Mouse (Mus musculus) thymus, postnatal 0 days (tissue): ENCODE measurements around the gene Lrba. TPM values are rescaled to one million over a fixed set of nuclear protein-coding genes. Genes with fewer than 3 reads are reported as not detected.
A peak's percentile ranks its signal among the peaks of the same experiment; 100 is the strongest.

ENCODE experiments used
- DNase-seq: peaks from one replicate; pipeline ENCODE4 v3.0.0-alpha.2; 2015; ENCODE audit warnings: low spot score
- polyA plus RNA-seq: library from polyadenylated mRNA; unstranded; fragments of >200 nt; fragmentation: Nextera tagmentation; extraction: Ambion mirVana; gene quantifications from 2 replicates; pipeline ENCODE4 v1.2.1, GENCODE M21; 2015

The Lrba gene
- polyA plus RNA-seq = 2.8 and 4.4 TPM in 2 replicates

DNA sequence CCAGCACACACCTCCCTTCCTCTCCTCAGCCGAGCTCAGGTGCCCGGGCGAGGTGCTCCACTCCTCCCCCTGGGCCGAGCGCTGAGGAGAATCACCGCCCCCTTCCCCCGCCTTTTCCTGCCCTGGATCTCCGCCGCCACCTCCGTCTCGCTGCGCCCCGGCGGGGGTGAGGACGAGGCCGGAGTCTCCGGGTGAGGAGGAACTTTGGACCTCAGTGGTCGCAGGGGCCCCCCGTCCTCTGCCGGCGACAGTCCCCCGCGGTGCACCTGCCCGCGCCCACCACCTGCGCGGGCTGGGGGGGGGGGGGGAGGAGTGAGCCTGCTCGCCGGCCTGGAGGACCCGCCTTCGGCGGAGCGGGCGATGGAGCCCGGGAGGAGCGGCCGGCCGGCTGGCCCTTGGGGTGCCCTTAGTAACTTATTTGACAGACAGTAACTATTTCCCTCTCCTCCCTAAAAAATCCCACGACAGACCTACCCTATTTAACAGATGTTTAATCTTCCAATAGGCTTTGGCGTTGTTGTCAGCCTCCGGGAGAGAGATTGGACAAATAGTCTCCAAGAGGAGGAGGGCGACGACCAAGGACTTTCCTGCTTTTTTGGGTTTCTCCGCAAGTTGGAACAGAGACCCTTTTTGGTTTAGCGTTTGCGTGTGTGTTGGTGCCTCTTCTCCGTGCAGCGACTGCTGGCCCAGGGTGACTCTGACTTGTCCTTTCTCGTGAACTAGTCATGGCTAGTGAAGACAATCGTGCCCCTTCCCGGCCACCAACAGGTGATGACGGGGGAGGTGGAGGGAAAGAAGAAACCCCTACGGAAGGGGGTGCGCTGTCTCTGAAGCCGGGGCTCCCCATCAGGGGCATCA, at the start of gene Lrba:
Lrba (plus strand) TSS at position 117 of the 858 bp plus-strand sequence.
- peak; percentile 81 for DNase-seq

DNA sequence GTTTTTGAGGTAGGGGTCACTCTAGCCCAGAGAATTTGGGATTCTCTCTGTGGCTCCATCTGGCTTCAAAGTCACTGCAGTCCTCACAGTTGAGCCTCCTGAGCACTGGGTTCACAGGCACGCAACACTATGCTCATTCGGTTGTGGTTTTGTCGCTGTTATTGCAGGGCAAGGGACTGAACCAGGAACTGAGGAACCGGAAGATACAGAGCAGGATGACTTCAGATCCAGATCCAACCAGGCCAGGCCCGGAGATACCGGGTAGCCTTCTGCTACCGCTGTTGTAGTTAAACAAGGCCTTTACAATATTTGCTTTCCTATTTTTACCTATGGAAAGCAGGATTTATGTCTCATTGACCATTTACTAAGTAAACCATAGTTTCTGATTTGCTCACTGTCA, 44.8 kb upstream of the Lrba start:
- no peak for DNase-seq

DNA sequence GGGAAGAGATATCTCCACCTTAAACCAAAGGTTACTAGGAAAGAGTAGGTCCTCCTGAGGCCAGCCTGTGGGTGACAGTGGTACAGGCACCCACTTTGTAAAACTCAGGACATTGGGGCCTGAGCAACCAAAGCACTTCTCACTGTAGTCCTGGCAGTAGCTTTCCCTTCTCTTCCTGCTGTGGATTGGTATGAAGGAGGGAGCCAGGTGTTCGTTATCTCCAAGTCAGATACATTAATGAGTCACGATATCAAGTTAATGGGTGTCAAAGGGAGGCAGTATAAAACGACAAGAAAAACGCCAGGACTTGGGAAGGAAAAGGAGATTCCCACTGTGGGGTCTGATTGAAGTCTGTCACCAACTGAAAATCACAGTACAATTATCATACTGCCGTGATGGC, 43.4 kb upstream of the Lrba start:
- no peak for DNase-seq

DNA sequence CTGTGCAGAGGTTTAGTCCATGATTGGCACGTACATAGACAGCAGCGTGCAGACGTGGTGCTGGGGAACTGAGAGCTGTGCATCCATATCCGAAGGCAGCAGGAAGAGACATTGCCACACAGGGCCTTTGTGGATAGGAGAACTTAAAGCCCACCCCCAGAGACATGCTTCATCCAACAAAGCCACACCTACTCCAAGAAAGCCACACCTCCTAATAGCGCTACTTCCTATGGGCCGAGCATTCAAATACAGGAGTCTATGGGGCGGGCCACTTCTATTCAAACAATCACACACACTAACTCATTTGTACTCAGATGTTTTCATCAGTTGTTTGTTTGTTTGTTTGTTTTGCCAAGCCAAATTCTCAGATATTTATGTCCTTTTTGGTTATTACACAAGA, 39.9 kb upstream of the Lrba start:
- DNase-seq = no peak

DNA sequence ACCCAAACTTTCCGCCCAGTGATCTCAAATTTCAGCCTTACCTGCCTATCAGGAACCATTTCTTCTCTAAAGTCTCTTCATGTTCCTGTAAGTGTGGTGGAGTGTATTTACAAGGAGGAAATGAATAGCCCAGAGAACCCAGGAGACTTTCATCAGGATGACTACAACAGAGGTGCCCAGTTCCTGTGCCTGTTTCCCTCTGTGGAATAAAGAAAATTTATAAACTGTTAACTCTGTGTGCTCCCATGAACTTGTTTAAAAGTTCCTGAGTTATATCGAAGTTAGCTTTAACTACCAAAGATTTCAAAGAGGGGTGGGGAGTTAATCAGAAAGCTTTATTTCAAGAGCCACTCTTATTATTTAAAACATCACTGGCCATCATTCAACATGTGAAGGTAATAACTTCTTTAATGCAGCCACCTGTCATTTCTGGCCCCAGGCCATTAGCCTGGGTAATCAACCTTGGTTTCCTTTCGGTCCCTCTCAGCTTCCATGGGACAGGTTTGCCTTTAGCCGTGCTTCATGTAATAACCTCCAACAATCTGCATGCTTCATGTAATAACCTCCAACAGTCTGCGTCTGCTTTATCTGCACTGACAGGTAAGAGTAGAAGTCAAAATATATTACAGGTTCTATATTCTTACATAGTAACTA, 36.6 kb upstream of the Lrba start:
- no peak for DNase-seq

DNA sequence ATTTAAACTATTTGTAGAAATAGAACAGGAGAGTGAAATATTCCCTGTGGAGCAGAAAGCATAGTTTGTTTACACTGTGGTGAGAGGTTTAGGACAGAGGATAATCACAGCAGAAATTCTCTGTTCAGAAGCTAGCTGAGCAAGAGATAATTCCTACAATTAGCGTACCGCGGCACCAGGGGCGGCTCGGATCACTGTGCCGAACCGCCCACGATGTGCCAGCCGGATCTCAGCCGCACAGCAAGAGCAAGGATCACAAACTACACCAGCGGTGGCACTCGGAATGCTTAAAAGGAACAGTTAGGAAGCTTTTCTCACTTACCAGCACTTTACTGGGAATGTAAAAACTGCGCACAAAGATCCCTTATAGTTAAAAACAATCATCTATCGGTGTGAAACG, 28.5 kb upstream of the Lrba start:
- DNase-seq = no peak

DNA sequence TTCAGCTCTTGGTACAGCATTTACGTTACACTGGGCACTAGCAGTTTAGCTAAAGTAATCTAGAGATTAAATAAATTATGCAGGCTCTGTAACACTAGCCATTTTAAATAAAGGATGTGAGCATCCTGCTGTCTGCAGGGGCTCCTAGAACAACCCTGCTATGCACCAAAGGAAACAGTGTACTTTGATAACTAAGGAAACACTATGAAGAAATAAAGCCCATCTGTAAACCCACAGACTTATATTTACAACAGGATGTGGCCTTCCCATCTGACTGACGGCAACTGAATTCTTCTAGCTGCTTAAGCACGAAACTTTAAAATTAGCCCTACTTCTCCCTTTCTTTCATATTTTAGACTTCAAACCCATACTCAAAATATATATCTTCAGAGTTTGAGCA, 28.0 kb upstream of the Lrba start:
- DNase-seq = peak; percentile 52

DNA sequence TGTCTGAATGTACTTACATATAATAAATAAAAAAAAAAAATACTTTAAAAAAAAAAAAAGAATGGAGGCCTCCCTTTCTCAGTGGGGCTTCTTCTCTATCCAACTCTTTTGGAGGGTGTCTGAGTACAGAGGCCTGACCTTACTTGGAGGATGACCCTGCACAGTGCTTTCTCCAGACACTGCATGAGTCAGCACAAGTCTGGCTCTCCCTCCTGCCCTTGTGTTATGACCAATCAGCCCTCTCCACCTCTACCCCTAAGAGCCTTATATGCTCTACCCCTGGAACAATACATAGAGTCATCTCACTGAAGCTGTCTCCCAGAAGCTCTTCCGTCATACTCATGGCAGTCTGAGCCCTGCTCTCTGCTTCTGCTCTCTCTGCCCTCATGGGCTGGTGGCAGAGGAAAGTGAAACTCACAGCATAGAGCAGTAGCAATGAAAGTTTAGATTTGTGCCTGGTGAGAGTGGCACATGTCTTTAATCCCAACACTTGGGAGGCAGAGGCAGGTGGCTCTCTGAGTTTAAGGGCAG, 22.8 kb upstream of the Lrba start:
- no peak for DNase-seq

DNA sequence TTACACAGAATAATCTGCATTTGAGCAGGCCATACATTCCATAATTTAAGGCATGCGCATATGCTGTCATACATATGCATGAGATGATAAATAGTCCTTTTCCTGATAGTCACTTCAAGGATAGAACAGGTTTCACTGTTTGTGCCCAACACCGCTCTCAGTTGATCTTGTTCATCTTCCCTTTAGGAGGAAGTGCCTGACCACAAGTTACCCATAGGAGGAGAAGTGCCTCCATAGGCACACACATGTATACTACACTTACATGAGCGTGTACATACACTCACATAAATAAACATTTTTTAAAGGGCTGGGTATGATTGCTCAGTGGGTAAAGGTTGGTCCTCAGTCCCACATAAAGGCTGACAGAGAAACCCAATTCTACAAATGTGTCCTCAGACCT, 22.0 kb upstream of the Lrba start:
- no peak for DNase-seq

DNA sequence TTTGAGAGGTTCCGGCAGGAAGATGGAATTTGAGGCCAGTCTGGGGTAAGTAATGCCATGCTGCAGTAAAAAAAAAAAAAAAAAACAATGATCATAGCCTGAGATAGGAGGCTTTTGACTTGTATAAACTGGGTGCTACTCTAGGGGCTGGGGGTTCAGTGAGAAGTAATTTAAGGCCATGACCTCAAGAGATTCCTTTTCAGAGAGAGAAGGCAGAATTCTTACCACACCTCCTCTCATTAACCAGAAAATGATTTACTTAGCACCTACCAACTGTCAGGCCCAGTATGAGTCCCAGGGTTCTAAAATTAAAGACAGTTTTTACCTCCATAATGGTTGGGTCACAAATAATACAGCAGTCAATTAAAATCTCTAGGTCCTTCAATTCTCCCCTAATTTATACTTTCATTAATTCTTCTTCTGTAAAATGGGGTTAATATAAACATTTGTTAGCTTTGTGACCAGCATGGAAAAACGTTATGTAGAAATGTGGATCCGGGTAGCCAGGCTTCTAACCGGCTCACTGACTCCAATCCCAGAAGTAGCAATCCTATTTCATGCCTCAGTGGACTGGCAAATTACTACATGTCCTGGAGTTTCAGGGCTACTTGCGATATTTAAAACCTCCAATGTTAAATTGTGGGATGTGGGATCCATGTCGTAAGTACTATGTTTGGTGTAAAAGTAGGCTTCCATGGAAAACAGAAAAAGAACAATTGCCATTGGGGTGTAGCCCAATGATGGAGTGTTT, 19.7 kb upstream of the Lrba start:
- no peak for DNase-seq

DNA sequence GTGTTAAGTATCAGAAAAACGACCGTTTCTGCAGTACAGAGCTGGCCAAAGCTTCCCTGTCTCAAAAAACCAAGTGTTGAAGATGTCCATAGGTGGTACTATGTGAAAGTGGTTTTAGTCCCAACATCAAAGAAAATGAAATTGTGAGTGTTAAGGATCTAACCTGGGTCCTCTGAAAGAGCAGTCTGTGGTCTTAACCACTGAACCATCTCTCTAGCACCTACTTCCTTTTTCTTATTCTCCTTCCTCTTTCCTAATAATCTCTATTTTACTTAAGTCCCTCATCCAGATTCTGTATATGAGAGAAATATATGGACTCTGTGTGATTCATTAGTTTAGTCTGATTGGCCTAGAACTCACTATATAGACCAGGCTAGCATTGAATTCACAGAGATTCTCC, 17.9 kb upstream of the Lrba start:
- no peak for DNase-seq

DNA sequence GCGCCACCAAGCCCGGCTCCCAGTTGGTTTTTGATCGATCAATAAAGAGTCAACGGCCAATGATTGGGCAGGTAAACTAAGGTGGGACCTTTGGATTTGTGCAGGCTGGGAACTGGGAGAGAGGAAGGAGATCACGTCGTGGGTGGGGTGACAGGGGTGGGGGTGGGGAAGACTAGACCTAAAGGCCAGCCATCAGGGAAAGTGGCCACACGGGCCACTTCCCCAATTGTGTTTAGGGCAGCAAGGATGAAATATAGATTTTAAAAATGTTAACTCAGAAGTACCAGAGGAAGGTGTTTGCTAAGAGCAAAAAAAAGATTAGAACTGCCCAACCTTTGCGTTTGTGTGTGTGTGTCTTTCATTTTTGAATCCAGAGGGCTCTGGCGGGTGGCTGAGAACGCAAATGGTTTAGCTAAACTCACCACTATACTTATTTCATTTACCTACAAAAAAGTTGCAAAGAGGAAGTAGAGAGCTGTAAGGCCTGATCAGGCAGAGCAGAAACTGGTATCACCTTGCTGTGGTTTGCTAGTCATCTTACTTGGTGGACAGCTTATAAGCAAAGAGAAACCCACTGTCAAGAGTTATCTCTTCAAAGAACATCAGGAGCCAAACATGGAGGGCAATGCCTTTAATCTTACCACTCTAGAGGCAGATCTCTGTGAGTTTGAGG, 14.1 kb upstream of the Lrba start:
- DNase-seq = no peak

DNA sequence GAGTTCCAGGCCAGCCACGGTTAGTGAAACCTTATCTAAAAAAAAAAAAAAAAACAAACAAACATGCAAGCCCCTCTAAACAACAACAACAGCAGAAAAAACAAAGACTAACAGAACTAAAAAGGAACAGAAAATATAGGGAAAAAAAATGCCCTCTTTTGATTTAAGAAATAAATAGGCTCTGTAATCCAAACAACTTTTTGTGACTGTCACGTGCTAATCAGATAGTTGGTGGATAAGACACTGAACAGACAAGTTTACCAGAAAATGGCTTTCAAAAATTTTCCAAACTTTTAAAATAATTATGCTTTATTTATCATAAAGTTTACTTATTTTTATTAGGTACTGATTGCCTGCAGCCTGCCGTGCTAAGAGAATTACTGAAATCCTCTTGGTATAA, 13.5 kb upstream of the Lrba start:
- DNase-seq = no peak

DNA sequence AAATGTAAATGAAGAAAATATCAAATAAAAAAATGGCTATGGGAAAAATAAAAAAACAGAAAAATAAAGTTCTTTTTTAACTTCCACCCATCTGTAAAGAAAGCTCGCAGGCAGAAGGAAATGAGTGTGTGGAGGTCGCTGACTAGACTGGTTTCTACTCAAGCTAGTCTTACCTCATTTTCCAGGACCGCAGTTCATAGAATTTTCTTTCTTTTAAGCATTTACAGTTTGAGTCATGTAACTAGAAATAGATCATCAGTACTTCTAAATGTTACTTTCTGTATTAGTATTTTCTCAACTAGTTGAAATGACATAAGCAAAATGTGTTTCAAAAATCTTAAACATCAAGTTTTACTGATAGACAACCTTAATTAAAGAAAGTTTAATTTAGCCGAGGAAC, 10.2 kb upstream of the Lrba start:
- no peak for DNase-seq

DNA sequence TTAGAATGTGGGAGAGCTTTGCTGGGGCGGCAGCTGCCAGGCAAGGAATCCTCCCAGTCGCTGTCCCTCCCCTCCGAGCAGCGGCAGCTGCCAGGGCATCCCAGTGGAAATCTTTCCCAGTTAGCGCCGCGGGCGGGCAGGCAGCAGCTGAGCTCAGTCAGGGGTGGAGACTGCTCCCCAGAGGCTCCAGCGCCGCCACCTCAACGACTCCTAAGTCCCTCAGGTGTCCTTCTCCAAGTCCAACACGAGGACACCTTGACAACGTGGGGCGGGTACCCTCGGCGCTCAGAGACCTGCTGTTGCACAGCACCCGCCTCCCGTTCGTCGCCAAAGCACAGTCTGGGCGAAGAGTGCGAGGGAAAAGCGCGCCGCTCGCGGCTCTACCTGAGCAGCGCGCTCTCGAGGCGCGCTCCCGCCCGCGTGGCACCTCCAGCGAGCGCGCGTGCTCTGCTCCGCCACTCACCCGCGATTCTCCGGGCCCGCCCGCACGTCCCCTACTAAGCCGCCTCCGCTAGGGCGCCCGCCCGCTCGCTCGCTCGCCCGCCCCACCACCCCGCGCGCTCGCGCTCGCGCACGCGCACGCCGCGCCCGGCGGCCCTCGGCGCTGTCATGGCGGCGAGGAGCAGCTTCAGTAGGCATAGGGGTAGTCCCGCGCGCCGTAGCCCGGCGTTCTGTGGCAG, 706 bp upstream of the Lrba start:
- DNase-seq = peak; percentile 93

DNA sequence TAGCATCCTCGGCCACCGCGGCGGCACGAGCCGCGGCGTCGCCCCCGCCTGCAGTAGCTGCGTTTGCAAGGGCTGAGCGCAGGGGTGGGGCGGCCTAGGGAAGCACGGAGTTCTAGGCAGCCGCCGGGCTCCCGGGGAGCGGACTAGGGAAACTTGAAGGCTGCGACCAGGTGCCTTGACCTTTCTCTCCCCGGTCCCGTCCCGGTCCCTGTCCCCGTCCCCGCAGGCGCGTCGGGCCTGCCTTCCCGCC, 241 bp upstream of the Lrba start:
- no peak for DNase-seq

DNA sequence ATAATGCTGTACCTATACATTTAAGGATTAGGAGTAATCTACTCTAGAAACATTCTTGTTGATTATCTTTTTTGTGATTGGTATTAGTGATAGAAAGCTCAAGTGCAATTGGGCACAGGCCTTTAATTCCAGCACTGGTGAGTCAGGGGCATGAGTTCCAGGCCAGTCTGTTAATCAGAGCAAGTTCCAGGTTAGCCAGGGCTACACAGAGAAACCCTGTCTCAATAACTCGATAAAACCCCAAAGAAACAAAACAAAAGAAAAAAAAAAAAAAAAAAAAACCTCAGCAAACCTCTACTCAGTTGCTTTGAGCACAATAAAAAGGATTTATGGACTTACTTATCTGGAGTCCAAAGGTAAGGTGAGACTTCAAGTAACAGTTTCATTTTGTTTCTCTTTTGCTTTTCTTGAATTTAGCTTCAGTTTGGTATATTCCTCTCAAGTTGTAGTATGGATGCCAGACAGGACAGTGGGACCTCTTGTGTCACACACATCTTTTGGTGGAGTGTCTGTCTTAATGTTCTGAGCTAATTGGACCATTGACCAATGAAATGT, 7.1 kb downstream of the Lrba start:
- DNase-seq = no peak

DNA sequence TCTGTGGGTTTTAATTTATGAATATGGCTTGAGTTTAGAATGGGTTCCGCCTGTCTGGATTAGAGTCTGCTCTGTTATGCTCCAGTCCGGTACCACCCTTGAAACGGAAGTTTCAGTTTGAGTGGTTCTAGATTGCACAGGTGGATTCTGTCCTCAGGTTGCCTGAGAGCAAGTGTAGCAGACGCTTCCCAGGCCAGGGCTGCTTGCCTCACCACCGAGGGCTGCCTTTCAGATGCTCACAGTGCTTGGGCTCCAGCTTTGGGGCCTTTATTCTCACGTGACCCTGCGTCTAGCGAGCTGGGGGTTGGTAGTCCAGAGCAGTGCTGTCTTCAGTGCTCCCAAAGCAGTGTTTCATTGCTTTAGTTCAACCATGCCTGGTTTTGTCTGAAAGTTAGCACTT, 22.7 kb downstream of the Lrba start:
- no peak for DNase-seq

DNA sequence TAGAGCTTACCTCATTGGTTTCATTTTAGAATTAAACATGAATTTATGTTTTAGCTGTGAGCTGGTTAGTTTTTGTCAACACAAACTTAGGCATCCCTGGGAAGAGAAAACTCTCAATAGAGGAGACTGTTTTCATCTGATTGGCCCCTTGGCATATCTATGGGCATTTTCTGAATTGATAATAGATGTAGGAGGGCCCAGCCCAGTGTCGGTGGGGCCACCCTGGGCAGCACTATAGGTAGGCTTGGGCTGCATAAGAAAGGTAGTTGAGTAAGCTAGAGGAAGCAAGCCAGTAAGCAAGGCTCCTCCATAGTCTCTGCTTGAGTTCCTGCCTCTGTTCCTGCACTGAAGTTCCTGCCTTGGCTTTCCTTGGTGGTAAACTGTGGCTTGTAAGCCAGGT, 26.7 kb downstream of the Lrba start:
- no peak for DNase-seq

DNA sequence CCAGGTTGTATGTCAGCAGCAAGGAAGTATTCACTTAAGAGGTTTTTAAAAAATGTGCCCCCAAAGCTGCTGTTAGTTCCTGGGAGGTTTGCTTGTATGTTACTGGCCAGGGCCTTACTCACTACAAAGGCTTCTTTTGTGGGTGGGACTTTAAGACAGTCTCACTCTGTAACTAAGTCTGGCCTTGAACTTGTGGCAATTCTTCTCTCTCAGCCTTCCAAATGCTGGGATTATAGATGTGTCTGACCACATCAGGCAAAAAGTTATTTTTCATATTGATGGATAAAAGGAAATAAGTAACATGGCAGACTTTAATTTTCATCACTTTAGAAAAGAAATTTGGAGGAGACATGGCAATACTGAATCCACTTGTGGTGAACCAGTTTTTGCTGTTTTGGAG, 28.1 kb downstream of the Lrba start:
- DNase-seq = no peak

DNA sequence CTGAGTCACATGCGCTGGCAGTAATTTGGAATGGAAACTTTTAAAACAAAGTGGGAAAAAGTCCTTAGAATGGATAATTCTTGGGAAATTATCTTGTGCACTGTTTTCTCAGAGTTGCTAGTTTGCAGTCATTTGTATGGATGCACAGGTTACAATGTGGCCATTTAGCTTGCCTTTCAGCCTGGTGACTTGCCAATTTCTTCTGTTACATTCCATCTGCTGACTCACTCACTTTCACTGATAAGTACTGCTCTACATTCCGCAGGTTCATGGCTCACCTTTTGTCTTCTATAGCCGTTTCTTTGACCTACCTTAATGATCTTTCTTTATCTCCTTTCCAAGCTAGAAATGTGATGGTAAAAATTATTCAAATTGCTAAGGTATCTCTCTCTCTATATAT, 28.6 kb downstream of the Lrba start:
- no peak for DNase-seq
